Mouse (Mus musculus) C2C12 (cell line): Measurements from ENCODE around the gene Blvra. TPM values are rescaled to one million over a fixed set of nuclear protein-coding genes. Genes with fewer than 3 reads are reported as not detected.
"Not testable (repeated sequence)": the region's sequence is repeated elsewhere in the genome, so short reads cannot be mapped to it uniquely, and the experiment has no call there.

Experiments
- H3K27me3 ChIP-seq: one replicate; pipeline ENCODE4 v1.6.1; 2011; ENCODE audit not compliant: control insufficient read depth, insufficient read depth, insufficient read length
- H3K36me3 ChIP-seq: one replicate; pipeline ENCODE4 v1.6.1; 2011; ENCODE audit not compliant: control insufficient read depth, insufficient read depth
- H3K4me3 ChIP-seq: one replicate; pipeline ENCODE4 v1.5.1; 2011; ENCODE audit warnings: mild to moderate bottlenecking, control low read depth; ENCODE audit not compliant: poor library complexity, insufficient read depth, severe bottlenecking
- H3K79me2 ChIP-seq: one replicate; pipeline ENCODE4 v1.6.1; 2011; ENCODE audit not compliant: control insufficient read depth, insufficient read depth
- H3K79me3 ChIP-seq: one replicate; pipeline ENCODE4 v1.6.1; 2011; ENCODE audit warnings: low read depth, control low read depth
- H3ac ChIP-seq: one replicate; pipeline ENCODE3; 2011; ENCODE audit warnings: low read depth; ENCODE audit not compliant: control insufficient read depth, insufficient read length
- CEBPB ChIP-seq: IDR thresholded peaks from one replicate; pipeline ENCODE4 v1.6.1; 2011; ENCODE audit warnings: low read depth, mild to moderate bottlenecking, control low read depth, moderate library complexity
- CTCF ChIP-seq: IDR thresholded peaks from one replicate; pipeline ENCODE4 v1.5.1; 2011; ENCODE audit not compliant: control insufficient read depth, insufficient read depth, insufficient read length
- FOSL1 ChIP-seq: IDR thresholded peaks from one replicate; pipeline ENCODE4 v1.8.0; 2011; ENCODE audit warnings: mild to moderate bottlenecking, low read length; ENCODE audit not compliant: poor library complexity, insufficient read depth, severe bottlenecking
- MAX ChIP-seq: IDR thresholded peaks from one replicate; pipeline ENCODE4 v1.6.1; 2011; ENCODE audit warnings: mild to moderate bottlenecking, control low read depth
- MYOD1 ChIP-seq: IDR thresholded peaks from one replicate; pipeline ENCODE4 v1.6.1; 2011; ENCODE audit warnings: low read depth; ENCODE audit not compliant: control insufficient read depth, insufficient read length
- MYOG ChIP-seq: IDR thresholded peaks from one replicate; pipeline ENCODE4 v1.6.1; 2011; ENCODE audit not compliant: control insufficient read depth, insufficient read length; ENCODE audit errors: extremely low read depth
- USF1 ChIP-seq: IDR thresholded peaks from one replicate; pipeline ENCODE4 v1.6.1; 2011; ENCODE audit warnings: low read depth, mild to moderate bottlenecking, control low read depth, moderate library complexity
- polyA plus RNA-seq: library from polyadenylated mRNA; unstranded; fragments of >200 nt; fragmentation: generic; extraction: Trizol; gene quantifications from one replicate; pipeline ENCODE4 v1.2.1, GENCODE M21; 2012; ENCODE audit warnings: missing spikeins

Gene Blvra
- polyA plus RNA-seq, 1 experiment, result 32.6 TPM

- Histone ChIP-seq H3K36me3 (peaks cover 30% of the 10 kb centered on the region), H3K79me2 (no peaks in the 10 kb centered on the region), H3K27me3 (no peaks in the 10 kb centered on the region), H3K4me3 (peak overlapping the region; percentile 44), H3ac (peak overlapping the region; percentile 59), H3K79me3 (no peaks in the 10 kb centered on the region)
- TF ChIP-seq USF1 (no peak), CTCF (no peak), MAX (no peak), MYOG (no peak), FOSL1 (no peak), MYOD1 (no peak), CEBPB (no peak)
These were observed 557 bp upstream of the Blvra start for GRCm38 (mm10) chr2:127069781-127070434.

DNA sequence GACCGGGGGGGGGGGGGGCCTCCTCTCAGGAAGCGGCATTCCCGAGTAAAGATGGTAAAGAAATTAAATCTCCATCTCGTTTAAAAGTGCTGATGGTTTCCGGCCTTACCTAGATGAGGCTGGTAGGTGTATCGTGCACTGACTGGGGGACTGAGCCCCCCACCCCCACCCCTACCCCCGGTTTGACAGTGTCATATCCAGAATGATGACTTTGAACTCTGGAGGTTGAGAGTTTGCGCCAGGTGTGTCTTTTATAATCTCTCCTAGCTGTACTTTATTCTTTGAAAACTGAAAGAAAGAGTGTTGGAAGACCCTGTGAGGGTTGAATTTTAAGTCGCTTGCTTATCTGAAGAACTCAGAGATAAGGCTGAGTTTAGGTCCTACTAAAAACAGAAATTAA lies 414 bp downstream of the Blvra start:
- Histone ChIP-seq H3K79me3 (no peaks in the 10 kb centered on the region), H3K4me3 (peak overlapping the region; percentile 44), H3ac (peak overlapping the region; percentile 81), H3K36me3 (peaks cover 25% of the 10 kb centered on the region), H3K27me3 (no peaks in the 10 kb centered on the region), H3K79me2 (no peaks in the 10 kb centered on the region)
- no peak for TF ChIP-seq MYOG

DNA sequence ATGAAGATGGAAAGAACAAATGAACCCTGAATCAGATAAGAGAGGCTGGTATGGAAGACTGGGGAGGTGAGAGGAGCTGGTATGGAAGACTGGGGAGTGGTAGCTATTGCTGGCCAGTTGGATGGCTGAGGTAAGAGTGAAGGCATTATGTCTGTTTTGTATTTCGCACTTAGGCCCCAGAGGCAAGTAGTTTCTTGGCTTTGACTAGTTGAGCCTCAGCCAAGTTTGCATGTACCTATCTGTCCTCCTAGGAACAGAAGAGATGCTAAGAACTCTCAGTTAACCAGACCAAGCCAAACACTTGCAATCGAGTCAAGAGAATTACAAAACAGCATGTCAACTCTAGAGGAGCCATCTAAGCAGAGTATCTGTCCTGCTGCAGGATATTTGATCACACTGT lies 3.7 kb downstream of the Blvra start:
- Histone ChIP-seq H3K27me3 (no peaks in the 10 kb centered on the region), H3K36me3 (no peaks in the 10 kb centered on the region), H3K4me3 (no peak overlapping the region), H3ac (no peak overlapping the region), H3K79me3 (no peaks in the 10 kb centered on the region), H3K79me2 (no peaks in the 10 kb centered on the region)
- TF ChIP-seq FOSL1 (no peak), USF1 (no peak), CTCF (no peak)

- no peaks in the 10 kb centered on the region for H3K79me2 ChIP-seq
- H3K27me3 ChIP-seq, result no peaks in the 10 kb centered on the region
- H3ac ChIP-seq, result no peak overlapping the region
- no peaks in the 10 kb centered on the region for H3K36me3 ChIP-seq
- no peaks in the 10 kb centered on the region for H3K79me3 ChIP-seq
- TF ChIP-seq FOSL1 (no peak), MAX (no peak), MYOD1 (no peak)
- H3K4me3 ChIP-seq, result no peak overlapping the region
These were observed 7.1 kb downstream of the Blvra start for GRCm38 (mm10) chr2:127077611-127078010.

DNA sequence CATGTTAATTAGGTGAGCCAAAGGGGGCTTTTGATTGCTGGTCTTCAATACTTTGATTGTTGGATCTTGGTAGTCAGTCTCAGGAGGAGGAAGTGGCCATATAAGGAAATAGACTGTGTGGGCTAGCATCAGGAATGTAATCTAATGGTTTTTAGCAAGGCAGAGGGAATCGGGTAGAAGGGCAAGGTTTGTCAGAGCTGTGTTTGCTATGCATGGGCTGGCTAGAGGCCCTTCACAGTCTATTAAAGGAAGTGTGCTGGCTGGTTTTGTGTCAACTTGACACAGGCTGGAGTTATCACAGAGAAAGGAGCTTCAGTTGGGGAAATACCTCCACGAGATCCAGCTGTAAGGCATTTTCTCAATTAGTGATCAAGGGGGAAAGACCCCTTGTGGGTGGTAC lies 8.6 kb downstream of the Blvra start:
- H3K36me3 ChIP-seq, H3K27me3 ChIP-seq, H3K79me3 ChIP-seq, H3ac ChIP-seq, H3K79me2 ChIP-seq, H3K4me3 ChIP-seq: not testable (repeated sequence)

DNA sequence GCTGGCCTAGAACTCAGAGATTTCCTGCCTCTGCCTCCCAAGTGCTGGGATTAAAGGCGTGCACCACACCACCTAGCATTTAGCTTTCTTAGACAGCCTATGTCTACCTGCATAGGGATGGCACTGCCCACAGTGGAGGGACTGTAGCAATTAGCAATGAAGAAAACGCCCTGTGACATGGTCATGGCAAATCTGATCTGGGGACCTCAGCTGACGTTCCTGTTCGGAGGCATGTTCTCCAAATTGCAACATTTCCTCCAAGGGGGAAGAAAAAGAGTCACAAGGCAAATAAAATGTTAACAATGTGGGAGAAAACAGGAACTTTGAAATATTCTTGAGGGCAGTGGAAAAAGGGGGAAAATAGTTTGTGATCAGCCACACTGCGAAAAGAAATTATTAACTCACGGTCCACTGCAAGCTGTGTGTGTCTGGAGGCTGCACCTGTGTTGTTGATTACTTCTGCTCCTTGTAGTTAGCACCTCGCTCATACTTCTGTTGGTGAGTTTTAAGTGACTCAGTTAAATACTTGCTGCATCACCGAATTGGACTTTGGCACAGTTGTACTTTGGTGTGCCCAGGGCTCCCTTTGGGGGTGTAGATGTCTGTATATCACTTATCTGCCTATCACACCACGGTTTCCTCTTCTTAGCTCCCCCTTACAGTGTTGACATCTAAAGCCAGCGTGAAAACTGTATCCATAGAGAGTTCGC lies 9.6 kb downstream of the Blvra start:
- Histone ChIP-seq H3K79me2 (no peaks in the 10 kb centered on the region), H3K36me3 (no peaks in the 10 kb centered on the region), H3K27me3 (no peaks in the 10 kb centered on the region), H3K4me3 (no peak overlapping the region), H3ac (no peak overlapping the region), H3K79me3 (no peaks in the 10 kb centered on the region)
- TF ChIP-seq CEBPB, result no peak
- TF ChIP-seq MYOG, result no peak
- no peak for TF ChIP-seq CTCF
- no peak for TF ChIP-seq FOSL1
- TF ChIP-seq MAX, result no peak
- no peak for TF ChIP-seq USF1
- no peak for TF ChIP-seq MYOD1
